Mouse (Mus musculus) CD4-positive, CD25-positive, alpha-beta regulatory T cell, adult 4 months (primary cell): Measurements from ENCODE around the gene Gm21897. TPM values are rescaled to one million over a fixed set of nuclear protein-coding genes. Genes with fewer than 3 reads are reported as not detected.
"Not testable (repeated sequence)": the region's sequence is repeated elsewhere in the genome, so short reads cannot be mapped to it uniquely, and the experiment has no call there.

Experiments used
- ATAC-seq: one replicate; pipeline ENCODE4 v1.8.0; 2017
- polyA plus RNA-seq, 2 experiments: library from polyadenylated mRNA; unstranded; fragments of 100-300 nt; shearing (Covaris generic); gene quantifications; one replicate each; pipeline ENCODE4 v1.2.1; 2017

Gm21897 gene
- polyA plus RNA-seq, result not detected

DNA sequence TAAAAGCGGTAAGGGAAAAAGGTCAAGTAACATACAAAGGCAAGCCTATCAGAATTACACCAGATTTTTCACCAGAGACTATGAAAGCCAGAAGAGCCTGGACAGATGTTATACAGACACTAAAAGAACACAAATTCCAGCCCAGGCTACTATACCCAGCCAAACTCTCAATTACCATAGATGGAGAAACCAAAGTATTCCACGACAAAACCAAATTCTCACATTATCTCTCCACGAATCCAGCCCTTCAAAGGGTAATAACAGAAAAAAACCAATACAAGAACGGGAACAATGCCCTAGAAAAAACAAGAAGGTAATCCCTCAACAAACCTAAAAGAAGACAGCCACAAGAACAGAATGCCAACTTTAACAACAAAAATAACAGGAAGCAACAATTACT, at the start of gene Gm21897:
TSS of gene Gm21897 (plus strand) at position 301 of the 400 bp plus-strand sequence.
- ATAC-seq, result not testable (repeated sequence)

DNA sequence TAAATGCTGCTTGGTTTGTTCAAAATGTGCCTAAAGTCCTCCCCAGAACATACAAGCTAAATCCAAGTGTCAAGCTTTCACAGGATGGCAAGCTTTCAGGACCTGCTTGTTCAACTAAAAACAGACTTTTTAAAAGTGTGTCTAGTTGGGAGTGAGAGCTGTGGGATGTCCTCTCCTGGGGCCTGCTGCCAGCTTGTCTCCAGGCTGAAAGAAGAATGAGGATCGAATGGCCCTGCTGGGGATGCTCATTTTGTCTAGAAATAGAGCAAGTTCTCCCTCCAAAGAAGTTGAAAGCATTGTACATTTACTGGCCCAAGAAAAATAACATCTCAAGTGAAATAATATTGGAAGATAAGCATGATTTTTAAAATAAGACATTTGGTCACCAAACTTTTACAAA, 45.0 kb upstream of the Gm21897 start:
- ATAC-seq, result no peak

DNA sequence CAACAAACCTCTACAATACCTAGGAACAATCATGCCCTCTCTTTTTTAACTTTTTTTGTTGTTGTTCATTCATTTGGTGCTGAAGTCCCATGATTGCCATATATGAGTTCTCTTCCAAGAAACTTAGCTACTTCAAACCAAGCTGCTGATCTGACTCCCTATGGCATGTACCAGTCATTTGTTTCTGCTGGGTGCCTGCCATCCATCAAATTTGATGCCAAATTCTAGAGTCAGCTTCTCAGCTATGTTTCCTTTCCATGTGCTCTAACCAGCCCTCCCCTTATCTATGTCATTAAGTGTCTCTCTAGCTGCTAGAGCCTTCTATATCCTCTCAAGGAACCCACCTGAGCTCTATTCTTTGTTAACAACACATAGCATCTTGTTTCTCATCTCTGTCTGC, 39.8 kb upstream of the Gm21897 start:
- ATAC-seq, result no peak

DNA sequence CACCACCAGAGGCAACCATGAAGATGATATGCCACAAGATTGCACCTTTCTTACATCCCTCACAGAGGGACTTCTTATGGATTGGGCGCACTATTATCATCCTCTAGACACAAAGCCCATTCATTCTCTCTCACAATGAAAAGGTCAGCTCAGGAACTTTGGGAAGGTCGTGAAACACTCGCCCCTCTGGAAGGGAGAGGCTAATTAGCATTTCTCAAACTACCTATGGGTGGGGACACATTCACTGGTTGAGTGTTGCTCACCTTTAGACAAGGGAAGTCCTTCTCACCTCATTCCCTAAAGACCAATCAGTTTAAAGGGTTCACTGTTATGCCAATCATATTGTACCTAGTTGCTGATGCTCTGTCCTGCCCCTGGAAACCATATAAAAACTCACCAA, 24.2 kb upstream of the Gm21897 start:
- ATAC-seq, result no peak

DNA sequence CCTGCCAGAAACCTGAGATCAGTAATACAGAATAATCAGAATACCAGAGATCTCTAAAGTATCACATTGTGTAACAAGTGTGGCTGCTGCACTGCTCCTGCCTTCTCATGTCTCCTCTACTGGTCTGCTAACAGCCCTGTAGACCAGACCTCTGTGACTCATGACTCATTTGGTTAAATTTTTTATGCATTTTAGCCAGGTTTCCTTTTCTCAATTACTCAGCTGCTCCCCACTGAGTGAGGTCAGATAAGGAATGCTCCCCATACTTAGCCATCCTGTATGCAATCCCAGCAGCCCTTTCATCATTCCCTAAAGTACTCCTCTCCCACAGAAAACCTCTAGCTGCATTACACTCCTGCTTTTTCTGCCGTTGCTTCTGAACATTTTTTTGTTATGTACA, 23.0 kb upstream of the Gm21897 start:
- ATAC-seq, result no peak

DNA sequence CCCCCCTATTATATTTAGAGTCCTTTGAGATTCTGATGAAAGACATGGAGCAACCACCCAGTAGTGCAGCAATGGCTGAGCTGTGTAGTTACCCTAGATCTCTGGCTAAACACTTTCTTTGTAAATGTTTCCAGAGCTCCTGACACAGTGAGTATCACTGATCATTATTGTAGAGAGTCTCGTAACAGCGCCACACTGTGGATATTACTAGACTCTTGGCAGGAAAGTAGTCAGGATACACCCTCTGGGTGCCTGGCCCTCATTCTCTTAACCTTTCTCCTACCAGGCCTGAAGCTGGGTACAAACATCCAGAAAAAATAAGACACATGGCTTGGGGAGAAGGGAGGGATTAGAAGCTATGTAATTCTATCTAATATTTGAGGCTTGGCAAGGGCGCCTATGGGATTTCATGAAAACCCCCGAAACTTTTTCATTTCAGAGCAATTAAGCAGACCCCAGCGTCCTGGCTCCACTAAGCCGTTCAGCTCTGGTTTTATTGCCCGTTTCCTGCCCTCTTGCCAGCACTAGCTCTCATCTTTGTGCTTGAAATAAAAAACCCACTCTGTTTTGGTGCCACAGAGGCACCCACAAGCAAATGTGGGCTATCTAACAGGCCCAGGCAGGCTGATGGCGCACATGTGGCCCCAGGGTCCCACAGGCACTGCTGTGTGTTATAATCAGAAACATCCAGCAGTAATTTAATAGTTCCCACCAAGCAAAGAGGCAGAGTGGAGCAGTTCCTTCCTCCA, 22.2 kb upstream of the Gm21897 start:
- no peak for ATAC-seq

DNA sequence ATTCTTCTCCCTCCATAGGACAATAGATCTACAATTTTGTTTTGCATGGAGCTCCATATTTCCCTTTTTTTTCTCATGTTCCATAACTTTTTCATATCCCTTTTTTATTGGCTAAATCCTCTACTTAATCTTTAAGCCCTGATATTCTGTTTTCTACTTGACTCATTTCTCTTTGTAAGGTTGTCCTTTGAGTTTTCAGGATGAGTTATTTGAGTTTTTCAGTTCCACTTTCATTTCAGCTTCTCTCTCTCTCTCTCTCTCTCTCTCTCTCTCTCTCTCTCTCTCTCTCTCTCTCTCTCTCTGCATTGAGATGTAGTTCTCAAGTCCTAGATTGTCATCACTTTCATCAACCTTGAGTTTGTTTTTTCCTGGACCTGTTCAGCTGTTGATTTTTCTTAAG, 17.3 kb downstream of the Gm21897 start:
- no peak for ATAC-seq

DNA sequence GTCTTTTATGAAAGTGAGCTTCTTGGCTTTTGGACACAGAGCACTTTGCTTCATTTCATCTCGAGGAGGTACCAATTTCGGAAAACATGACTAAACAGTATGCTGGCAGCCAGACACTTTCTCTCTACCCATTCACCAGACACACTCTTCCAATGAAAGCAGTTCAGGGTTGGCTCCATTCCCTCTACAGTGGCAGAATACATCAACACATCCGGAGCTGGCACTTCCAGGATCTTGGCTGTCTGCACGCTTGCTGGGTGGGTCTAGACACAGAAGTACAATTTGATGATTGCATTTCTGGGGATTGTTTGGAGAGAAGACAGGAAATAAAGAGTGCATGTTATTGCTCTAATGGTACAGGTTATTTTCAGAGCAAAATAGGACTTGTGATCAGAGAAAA, 21.8 kb downstream of the Gm21897 start:
- no peak for ATAC-seq

DNA sequence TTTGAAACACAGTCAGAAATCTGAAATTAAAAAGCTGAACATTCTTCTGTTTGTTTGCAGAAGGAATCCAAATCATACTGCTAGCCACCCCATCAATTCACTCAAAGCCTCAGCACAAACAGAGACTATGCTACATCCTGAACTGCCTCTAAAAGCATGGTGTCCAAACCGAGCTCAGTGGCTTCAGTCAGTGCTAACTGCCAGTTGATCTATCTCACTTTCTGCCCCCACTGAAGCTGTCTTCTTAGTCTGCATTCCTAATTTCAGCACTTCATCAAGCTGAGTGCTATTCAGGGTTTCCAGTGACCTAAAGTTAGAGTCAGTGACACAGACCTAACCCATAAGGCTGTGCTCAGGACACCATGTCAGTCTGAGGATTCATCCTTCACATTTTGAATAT, 28.8 kb downstream of the Gm21897 start:
- no peak for ATAC-seq

DNA sequence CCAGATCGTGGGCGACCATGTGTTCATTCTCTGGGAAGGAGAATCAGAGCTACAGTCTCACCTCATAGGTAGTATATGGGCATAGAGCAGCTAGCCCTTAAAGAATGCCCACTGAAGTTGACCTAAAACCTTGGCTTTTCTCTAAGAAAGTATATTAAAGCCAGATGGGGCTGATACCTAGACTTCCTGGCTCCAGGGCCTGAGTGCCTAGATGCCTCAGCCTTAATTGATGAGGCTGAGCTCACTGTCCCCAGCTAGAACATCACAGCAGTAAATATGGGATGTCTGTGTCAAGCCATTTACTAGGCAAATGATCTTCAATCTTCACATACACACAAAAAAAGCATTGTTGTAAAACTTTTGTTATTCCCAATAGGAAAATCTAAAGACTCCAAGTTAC, 32.1 kb downstream of the Gm21897 start:
- no peak for ATAC-seq

DNA sequence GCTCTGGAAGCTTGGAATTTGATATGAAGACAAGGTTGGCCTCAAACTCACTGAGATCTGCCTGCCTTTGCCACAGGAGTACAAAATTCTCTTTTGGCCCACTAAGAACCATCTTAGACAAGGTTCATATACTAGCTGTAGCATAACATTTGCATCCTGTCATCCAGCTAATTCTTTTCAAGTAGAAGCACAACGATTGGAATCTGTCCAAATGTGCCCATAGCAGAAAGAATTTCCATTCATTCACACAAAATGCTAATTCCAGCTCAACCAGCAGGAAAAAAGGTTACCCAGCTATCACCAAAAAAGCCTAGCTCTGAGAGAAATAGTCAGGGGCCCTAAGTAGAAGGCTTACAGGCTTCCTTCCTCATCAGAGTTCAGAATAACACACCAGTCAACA, 34.0 kb downstream of the Gm21897 start:
- ATAC-seq, result no peak

DNA sequence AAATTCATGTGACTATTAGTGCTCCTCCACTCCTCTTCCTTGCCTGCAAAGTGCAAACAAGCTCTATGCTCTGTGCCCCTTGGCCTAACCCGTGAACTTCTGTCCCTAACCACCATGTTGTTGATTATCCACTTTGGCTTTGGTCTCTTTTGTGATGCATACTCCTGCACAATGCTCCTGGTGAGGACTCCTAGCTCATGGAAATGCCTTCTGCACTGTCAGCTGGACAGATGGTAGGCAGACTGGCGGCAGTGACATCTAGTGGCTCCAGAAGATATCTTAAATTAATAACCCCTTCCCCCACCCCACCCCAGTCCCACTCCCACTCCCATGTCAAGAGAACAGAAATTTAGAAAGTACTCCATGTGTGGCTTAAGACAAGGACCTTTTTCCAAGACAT, 35.1 kb downstream of the Gm21897 start:
- no peak for ATAC-seq

DNA sequence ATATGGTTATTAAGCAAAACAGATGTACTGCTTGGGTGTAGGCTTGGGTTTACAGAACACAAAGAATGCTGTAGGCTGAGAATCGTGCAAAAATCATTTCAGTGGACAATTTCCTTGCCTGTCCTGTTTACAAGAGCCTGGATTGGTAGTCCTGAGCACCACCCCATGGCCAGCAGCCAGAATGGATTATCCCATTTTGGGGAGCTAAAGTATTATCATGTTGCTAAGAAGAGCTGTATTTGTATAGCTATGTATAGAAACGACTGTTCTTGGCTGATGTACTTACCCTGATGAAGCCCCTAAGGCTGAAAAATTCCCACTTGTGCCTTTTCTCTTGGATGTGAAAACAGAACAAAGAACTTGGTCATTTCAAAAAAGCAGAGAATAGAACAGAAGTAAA, 37.6 kb downstream of the Gm21897 start:
- no peak for ATAC-seq

DNA sequence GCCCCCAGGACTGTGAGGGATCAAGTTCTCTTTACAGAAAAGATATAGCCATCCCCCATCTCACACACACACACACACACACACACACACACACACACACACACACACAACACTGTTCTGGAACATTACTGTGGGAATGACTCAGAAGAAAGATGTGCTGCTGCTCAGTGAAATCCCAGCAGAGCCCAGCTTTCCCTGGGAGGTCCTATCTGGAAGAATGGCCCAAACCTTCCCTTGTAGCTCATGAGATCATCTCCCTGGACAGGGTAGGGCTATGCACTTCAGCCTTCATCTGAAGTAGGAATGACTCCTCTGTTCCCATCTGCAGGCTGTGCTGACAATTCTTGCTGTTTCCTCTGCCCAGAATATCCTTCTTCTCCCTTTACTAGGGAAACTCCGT, 38.1 kb downstream of the Gm21897 start:
- no peak for ATAC-seq

DNA sequence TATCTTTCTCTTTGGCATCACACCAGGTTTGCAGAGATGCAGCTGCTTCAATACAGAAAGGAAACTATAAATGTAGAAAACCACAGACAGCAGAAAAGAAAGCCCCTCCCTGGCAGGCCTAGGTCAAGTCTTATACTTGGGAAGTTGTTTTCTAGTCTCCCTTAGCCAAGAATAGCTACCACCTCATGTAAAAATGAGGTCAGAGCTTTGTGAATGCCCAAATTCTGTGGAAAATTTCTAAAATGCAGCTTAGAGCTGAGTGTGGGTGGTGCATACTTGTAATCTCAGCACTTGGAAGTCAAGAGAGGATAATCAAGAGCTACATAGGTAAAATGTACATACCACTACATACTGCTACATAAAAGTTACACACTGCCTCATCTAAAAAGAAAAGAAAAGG, 40.5 kb downstream of the Gm21897 start:
- ATAC-seq, result no peak

DNA sequence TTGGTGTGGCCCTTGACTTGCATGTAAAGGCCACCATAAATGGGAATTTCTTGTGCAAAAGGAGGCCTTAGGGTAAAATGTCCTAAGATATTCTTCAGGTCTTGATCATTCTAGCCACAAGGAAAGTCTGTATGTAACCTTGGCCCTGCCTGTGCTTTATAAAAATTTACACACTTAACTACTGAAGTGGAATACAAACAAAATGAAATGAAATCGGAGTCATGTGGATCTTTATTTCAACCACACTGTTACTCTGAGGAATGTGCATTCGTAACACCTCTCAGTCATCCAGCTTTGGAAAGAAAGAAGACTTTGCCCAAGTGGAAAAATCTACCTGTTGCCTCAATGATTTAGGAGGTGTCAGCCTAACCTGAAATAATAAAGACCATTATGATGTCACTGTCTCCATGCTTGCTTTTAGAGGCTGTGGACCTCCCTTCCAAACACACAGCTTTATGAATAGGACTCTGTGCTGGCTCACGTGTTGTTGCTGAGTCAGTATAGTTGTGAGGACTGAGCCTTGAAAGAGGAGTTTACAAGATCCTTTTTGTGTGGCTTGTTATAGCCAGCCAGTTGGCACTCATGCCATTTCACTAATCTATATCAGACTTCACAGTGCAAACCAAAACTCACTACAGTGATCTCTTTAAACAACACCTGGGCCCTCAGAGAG, 42.0 kb downstream of the Gm21897 start:
- ATAC-seq, result no peak

DNA sequence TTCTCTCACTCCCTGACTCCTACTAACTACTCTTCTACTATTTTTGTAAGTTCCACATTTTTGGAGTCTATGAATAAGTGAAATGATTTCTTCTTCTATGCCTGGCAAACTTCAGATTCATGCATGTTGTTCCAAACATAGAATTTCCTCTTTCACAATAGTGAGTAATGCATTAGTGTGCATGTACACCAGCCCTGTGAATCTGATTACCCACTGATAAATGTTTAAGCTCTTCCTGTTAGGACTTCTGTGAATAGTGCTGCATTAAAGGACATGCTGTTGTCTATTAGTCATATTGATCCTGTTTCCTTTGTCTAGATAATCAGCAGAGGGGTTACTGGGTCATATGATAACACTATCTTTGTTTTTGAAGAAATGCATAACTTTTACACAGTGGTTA, 43.6 kb downstream of the Gm21897 start:
- ATAC-seq, result no peak
